13 mouse cellular contexts compared by ENCODE assay signal in genomic region chr11:54127397-54127796, GRCm38 (mm10). TPM values are rescaled to one million over a fixed set of nuclear protein-coding genes. Genes with fewer than 3 reads are reported as not detected.
DNase-seq lines count a peak whose midpoint lies in the region; ATAC-seq lines count a peak whose summit lies in the region.
"Had no signal": no experiment of that assay in that cellular context is flagged by ENCODE, and none has a peak within 500 bp of the region (broad histone marks: within the 10 kb centered on the region; RNA-seq: fewer than 3 reads in every experiment).

No protein-coding gene starts in this region.

- no peak overlapping the region for H3K9ac ChIP-seq in heart, embryonic 13.5 days
- no peak overlapping the region for H3K9ac ChIP-seq in liver, embryonic 16.5 days (ENCODE audit: low read depth, low read length)

- no peaks in the 10 kb centered on the region for H3K27me3 ChIP-seq in heart, embryonic 13.5 days (replicated peaks)
- peaks cover 12% of the 10 kb centered on the region; the same call in 1 of the 2 replicates for H3K27me3 ChIP-seq in limb, embryonic 10.5 days (ENCODE audit: low read depth, poor library complexity, severe bottlenecking)
- no peaks in the 10 kb centered on the region for H3K27me3 ChIP-seq in liver, embryonic 16.5 days (ENCODE audit: control insufficient read depth, insufficient read depth, low read depth, low read length)
- H3K27me3 ChIP-seq: Patski had no signal

- H3K36me3 ChIP-seq in heart, embryonic 13.5 days, result peaks cover 45% of the 10 kb centered on the region
- peaks cover 28% of the 10 kb centered on the region for H3K36me3 ChIP-seq in limb, embryonic 10.5 days
- no peaks in the 10 kb centered on the region for H3K36me3 ChIP-seq in liver, embryonic 16.5 days (ENCODE audit: control insufficient read depth, insufficient read depth)

- H3K4me1 ChIP-seq in heart, embryonic 13.5 days, result peaks cover 29% of the 10 kb centered on the region
- peaks cover 42% of the 10 kb centered on the region for H3K4me1 ChIP-seq in limb, embryonic 10.5 days
- peaks cover 2% of the 10 kb centered on the region; the same call in 1 of the 2 replicates for H3K4me1 ChIP-seq in liver, embryonic 16.5 days (ENCODE audit: control insufficient read depth, low read depth, low read length)

- no peaks in the 10 kb centered on the region for H3K9me3 ChIP-seq in heart, embryonic 13.5 days
- no peaks in the 10 kb centered on the region for H3K9me3 ChIP-seq in limb, embryonic 10.5 days (replicated peaks)
- H3K9me3 ChIP-seq in liver, embryonic 16.5 days (replicated peaks; ENCODE audit: control insufficient read depth, low read length), result no peaks in the 10 kb centered on the region
- H3K9me3 ChIP-seq: megakaryocyte, embryonic 14.5 days had no signal

- 36% methylated on average over 2 of the region's 2 CpGs for WGBS in heart, embryonic 13.5 days
- WGBS in limb, embryonic 10.5 days, result 79% methylated on average over 2 of the region's 2 CpGs
- WGBS in liver, embryonic 16.5 days (ENCODE audit: insufficient replicate concordance), result 28% methylated on average over 2 of the region's 2 CpGs

- H3K4me3 ChIP-seq in heart, embryonic 13.5 days, result no peak overlapping the region
- H3K4me3 ChIP-seq in limb, embryonic 10.5 days, result peak overlapping the region; percentile 27
- H3K4me3 ChIP-seq in liver, embryonic 16.5 days (ENCODE audit: low read depth, low read length), result peak overlapping the region; percentile 23; the same call in 1 of the 2 replicates

- no peak for ATAC-seq in heart, embryonic 13.5 days (ENCODE audit: extremely low read depth, insufficient number of reproducible peaks, low FRiP score, low TSS enrichment)
- no peak for ATAC-seq in liver, embryonic 16.5 days (ENCODE audit: low read depth)
- ATAC-seq: Patski had no signal

- H3K4me2 ChIP-seq in heart, embryonic 13.5 days, result peak overlapping the region; percentile 35
- peak overlapping the region; percentile 28; the same call in 1 of the 2 replicates for H3K4me2 ChIP-seq in liver, embryonic 16.5 days (ENCODE audit: low read depth, low read length)

- no peak for DNase-seq in heart, postnatal 4 days
- DNase-seq in MEL-GATA-1-ER (ENCODE audit: extremely low read depth, low read depth), result peak; percentile 32
- DNase-seq in limb, embryonic 10.5 days (ENCODE audit: low spot score), result no peak
- no peak for DNase-seq in adrenal gland, adult (ENCODE audit: inconsistent age in 2 of 2, low spot score in 1 of 2)
- no peak for DNase-seq in spleen, postnatal 4 days (ENCODE audit: low spot score in 2 of 2)
- DNase-seq: cerebellum, adult 2 months; kidney, adult 2 months; lung, adult 2 months; retina, postnatal 1 day had no signal

- H3K27ac ChIP-seq in heart, embryonic 13.5 days (replicated peaks), result peak overlapping the region; percentile 51
- peak overlapping the region; percentile 77 for H3K27ac ChIP-seq in limb, embryonic 10.5 days
- H3K27ac ChIP-seq in liver, embryonic 16.5 days (ENCODE audit: low read length), result no peak overlapping the region

RNA-seq across cellular contexts. Expression of gene P4ha2, which starts 27.5 kb away (rescaled TPM):
- polyA plus RNA-seq in heart, embryonic 13.5 days (2015; fragmentation: Nextera tagmentation; extraction: Ambion mirVana), result 44.7 and 51.5 TPM in 2 replicates
- total RNA-seq in heart, postnatal 4 days (2021), result 10 to 100 TPM; 24.6 to 28.1 TPM
- polyA plus RNA-seq in limb, embryonic 10.5 days (2016; fragmentation: Nextera tagmentation; extraction: Ambion mirVana), result 35.6 and 38.7 TPM in 2 replicates
- polyA plus RNA-seq in liver, embryonic 16.5 days (2015; fragmentation: Nextera tagmentation; extraction: Ambion mirVana), result 8.0 TPM in 2 replicates

RNA-seq across cellular contexts. Expression of gene Pdlim4, which starts 58.6 kb away (rescaled TPM):
- 9.5 and 9.7 TPM in 2 replicates for polyA plus RNA-seq in heart, embryonic 13.5 days (2015; fragmentation: Nextera tagmentation; extraction: Ambion mirVana)
- total RNA-seq in heart, postnatal 4 days (2021), result 10 to 100 TPM; 25.4 to 26.8 TPM
- 160 and 171 TPM in 2 replicates for polyA plus RNA-seq in limb, embryonic 10.5 days (2016; fragmentation: Nextera tagmentation; extraction: Ambion mirVana)
- polyA plus RNA-seq in liver, embryonic 16.5 days (2015; fragmentation: Nextera tagmentation; extraction: Ambion mirVana), result 3.2 and 4.0 TPM in 2 replicates

Comparison
In these comparisons a context has a peak if more than half of its experiments do, and no peak if none do; other contexts are left out.
1. RNA of gene Pdlim4, which starts 58.6 kb away (polyA plus RNA-seq): 160 to 171 TPM in limb, embryonic 10.5 days; 9.5 to 9.7 TPM in heart, embryonic 13.5 days and 3.2 to 4.0 TPM in liver, embryonic 16.5 days; every median in the first group is over 10 times any median in the second.